Mouse (Mus musculus): ENCODE measurements at regions not wholly inside any gene's neighbourhood (a gene's known extent, or its start where the extent isn't known, plus 50 kb on each side); places are given as distances from the start of the nearest gene placed in this dataset.

- no peak for DNase-seq
Observed at GRCm38 (mm10) chr2:115338178-115338577, 243.3 kb upstream of the BC052040 start.

- no peak for DNase-seq
Observed at GRCm38 (mm10) chr2:115339034-115339433, 242.5 kb upstream of the BC052040 start.

- no peak for DNase-seq
Observed at GRCm38 (mm10) chr2:115342360-115342759, 239.2 kb upstream of the BC052040 start.

- DNase-seq = no peak
Observed at GRCm38 (mm10) chr2:115346551-115346950, 235.0 kb upstream of the BC052040 start.

GRCm38 (mm10) chr2:115348263-115348662 lies 233.3 kb upstream of the BC052040 start:
- DNase-seq = no peak

- DNase-seq = no peak
Observed at GRCm38 (mm10) chr2:115371072-115371471, 210.4 kb upstream of the BC052040 start.

GRCm38 (mm10) chr2:115375336-115375735 lies 206.2 kb upstream of the BC052040 start:
- DNase-seq = no peak

- DNase-seq = no peak
Observed at GRCm38 (mm10) chr2:115384414-115385180, 196.9 kb upstream of the BC052040 start.

GRCm38 (mm10) chr2:115385207-115386168 lies 196.0 kb upstream of the BC052040 start:
- DNase-seq = no peak

GRCm38 (mm10) chr2:115391575-115391974 lies 189.9 kb upstream of the BC052040 start:
- DNase-seq = no peak

- no peak for DNase-seq
Observed at GRCm38 (mm10) chr2:115392082-115392762, 189.3 kb upstream of the BC052040 start.

- DNase-seq = no peak
Observed at GRCm38 (mm10) chr2:115394091-115394490, 187.4 kb upstream of the BC052040 start.

- DNase-seq = no peak
Observed at GRCm38 (mm10) chr2:115398550-115398949, 183.0 kb upstream of the BC052040 start.

GRCm38 (mm10) chr2:115399107-115399740 lies 182.3 kb upstream of the BC052040 start:
- no peak for DNase-seq

GRCm38 (mm10) chr2:115399987-115400550 lies 181.4 kb upstream of the BC052040 start:
- no peak for DNase-seq

- no peak for DNase-seq
Observed at GRCm38 (mm10) chr2:115402246-115402645, 179.3 kb upstream of the BC052040 start.

GRCm38 (mm10) chr2:115432476-115432875 lies 149.0 kb upstream of the BC052040 start:
- peak; percentile 4 for DNase-seq

GRCm38 (mm10) chr2:115441100-115441499 lies 140.4 kb upstream of the BC052040 start:
- DNase-seq = no peak

GRCm38 (mm10) chr2:115449783-115450483 lies 131.6 kb upstream of the BC052040 start:
- DNase-seq = no peak

GRCm38 (mm10) chr2:115455593-115455992 lies 125.9 kb upstream of the BC052040 start:
- no peak for DNase-seq

GRCm38 (mm10) chr2:115456372-115457022 lies 125.0 kb upstream of the BC052040 start:
- no peak for DNase-seq
